Mouse (Mus musculus) G1E (cell line): Measurements from ENCODE around the gene Pld2. TPM values are rescaled to one million over a fixed set of nuclear protein-coding genes. Genes with fewer than 3 reads are reported as not detected.

Experiments used
- ATAC-seq: 2 replicates; pipeline ENCODE4 v1.8.0; 2016; ENCODE audit warnings: mild to moderate bottlenecking; ENCODE audit not compliant: insufficient number of reproducible peaks, poor library complexity, low FRiP score, severe bottlenecking; ENCODE audit errors: extremely low read depth
- DNase-seq: peaks from one replicate; pipeline ENCODE4 v3.0.0; 2012; ENCODE audit warnings: low spot score
- H3K27me3 ChIP-seq: 2 replicates; pipeline ENCODE4 v1.6.1; 2012; ENCODE audit warnings: mild to moderate bottlenecking, low read length, inconsistent platforms; ENCODE audit not compliant: insufficient read depth
- H3K36me3 ChIP-seq: replicated peaks from 2 replicates; pipeline ENCODE3; 2012; ENCODE audit warnings: mild to moderate bottlenecking, inconsistent platforms
- H3K4me1 ChIP-seq: 2 replicates; pipeline ENCODE4 v1.6.1; 2012; ENCODE audit warnings: low read depth, low read length, inconsistent platforms, mixed read lengths; ENCODE audit not compliant: insufficient read depth
- H3K4me3 ChIP-seq: 2 replicates; pipeline ENCODE4 v1.5.1; 2012; ENCODE audit warnings: low read depth, mild to moderate bottlenecking, inconsistent platforms, low read length, moderate library complexity, mixed read lengths
- H3K9me3 ChIP-seq: replicated peaks from 2 replicates; pipeline ENCODE4 v1.6.1; 2012; ENCODE audit warnings: inconsistent platforms
- CTCF ChIP-seq: IDR thresholded peaks from 2 replicates; pipeline ENCODE4 v1.5.1; 2012; ENCODE audit warnings: low read depth, low read length, inconsistent platforms, mixed read lengths
- GATA1 ChIP-seq: IDR thresholded peaks from 2 replicates; pipeline ENCODE4 v1.6.1; 2012; ENCODE audit warnings: borderline replicate concordance, low read length, inconsistent platforms, mixed read lengths
- GATA2 ChIP-seq: IDR thresholded peaks from 2 replicates; pipeline ENCODE4 v1.6.1; 2012; ENCODE audit warnings: low read depth, low read length, inconsistent platforms, borderline replicate concordance
- POLR2AphosphoS5 ChIP-seq: IDR thresholded peaks from 2 replicates; pipeline ENCODE4 v1.6.1; 2012; ENCODE audit warnings: low read depth, low read length, inconsistent platforms; ENCODE audit not compliant: insufficient replicate concordance
- TAL1 ChIP-seq: conservative IDR thresholded peaks from 2 replicates; pipeline ENCODE4 v1.6.1; 2012; ENCODE audit warnings: low read depth, low read length, inconsistent platforms, mixed read lengths
- polyA plus RNA-seq: library from polyadenylated mRNA; stranded (reverse); fragments of >175 nt; gene quantifications from 2 replicates; pipeline ENCODE4 v1.2.3, GENCODE M21; 2012
- total RNA-seq, 2 experiments: library from RNA; stranded (forward) in 1 of 2; stranded (reverse) in 1 of 2; fragments of 200-1000 nt in 1 of 2; fragments of >200 nt in 1 of 2; fragmentation: Nextera tagmentation in 1 of 2; gene quantifications; 2 replicates each; pipeline ENCODE4 v1.2.3; 2014 to 2017

The Pld2 gene
- total and polyA plus RNA-seq, 3 experiments: 0.05 TPM; not detected in 2

GRCm38 (mm10) chr11:70580921-70581320, 41.1 kb downstream of the Pld2 start:
- ATAC-seq: no peak
- Histone ChIP-seq H3K27me3 (no peaks in the 10 kb centered on the region), H3K4me1 (peaks cover 34% of the 10 kb centered on the region), H3K36me3 (peaks cover 81% of the 10 kb centered on the region), H3K9me3 (no peaks in the 10 kb centered on the region), H3K4me3 (no peak overlapping the region)
- TF ChIP-seq POLR2AphosphoS5: no peak
- no peak for TF ChIP-seq GATA1
- no peak for TF ChIP-seq GATA2
- no peak for TF ChIP-seq CTCF
- no peak for TF ChIP-seq TAL1
- DNase-seq: no peak

- ATAC-seq: no peak
- no peak for DNase-seq
- no peak overlapping the region for H3K4me3 ChIP-seq
- H3K4me1 ChIP-seq: peaks cover 26% of the 10 kb centered on the region
- H3K9me3 ChIP-seq: no peaks in the 10 kb centered on the region
- peaks cover 79% of the 10 kb centered on the region for H3K36me3 ChIP-seq
- H3K27me3 ChIP-seq: no peaks in the 10 kb centered on the region
- TF ChIP-seq GATA2 (no peak), POLR2AphosphoS5 (no peak), TAL1 (no peak), GATA1 (no peak), CTCF (no peak)
Measured at GRCm38 (mm10) chr11:70582196-70582595, 42.3 kb downstream of the Pld2 start.

- H3K4me1 ChIP-seq: peaks cover 26% of the 10 kb centered on the region
- peaks cover 81% of the 10 kb centered on the region for H3K36me3 ChIP-seq
- no peak for TF ChIP-seq GATA2
- TF ChIP-seq GATA1: no peak
- no peak for TF ChIP-seq TAL1
- no peak for TF ChIP-seq POLR2AphosphoS5
- TF ChIP-seq CTCF: no peak
- ATAC-seq: no peak
- no peak for DNase-seq
- no peak overlapping the region for H3K4me3 ChIP-seq
- no peaks in the 10 kb centered on the region for H3K9me3 ChIP-seq
- H3K27me3 ChIP-seq: no peaks in the 10 kb centered on the region
Measured at GRCm38 (mm10) chr11:70583022-70583714, 43.3 kb downstream of the Pld2 start.

GRCm38 (mm10) chr11:70583775-70584174, 43.9 kb downstream of the Pld2 start:
- Histone ChIP-seq H3K9me3 (no peaks in the 10 kb centered on the region), H3K4me3 (no peak overlapping the region), H3K4me1 (peaks cover 26% of the 10 kb centered on the region), H3K27me3 (no peaks in the 10 kb centered on the region), H3K36me3 (peaks cover 83% of the 10 kb centered on the region)
- DNase-seq (no peak), ATAC-seq (no peak)
- TF ChIP-seq POLR2AphosphoS5 (no peak), CTCF (no peak), GATA2 (no peak), GATA1 (no peak), TAL1 (no peak)

GRCm38 (mm10) chr11:70585457-70585856, 45.6 kb downstream of the Pld2 start:
- H3K4me1 ChIP-seq: peaks cover 10% of the 10 kb centered on the region
- DNase-seq (no peak), ATAC-seq (no peak)
- peaks cover 73% of the 10 kb centered on the region for H3K36me3 ChIP-seq
- TF ChIP-seq GATA1 (no peak), TAL1 (no peak), CTCF (no peak), POLR2AphosphoS5 (no peak), GATA2 (no peak)
- no peaks in the 10 kb centered on the region for H3K27me3 ChIP-seq
- no peaks in the 10 kb centered on the region for H3K9me3 ChIP-seq
- no peak overlapping the region for H3K4me3 ChIP-seq

- H3K27me3 ChIP-seq: no peaks in the 10 kb centered on the region
- no peaks in the 10 kb centered on the region for H3K9me3 ChIP-seq
- H3K4me3 ChIP-seq: no peak overlapping the region
- no peak for TF ChIP-seq POLR2AphosphoS5
- peaks cover 69% of the 10 kb centered on the region for H3K36me3 ChIP-seq
- no peak for ATAC-seq
- DNase-seq: no peak
- peaks cover 10% of the 10 kb centered on the region for H3K4me1 ChIP-seq
Measured at GRCm38 (mm10) chr11:70586261-70586660, 46.4 kb downstream of the Pld2 start.
